Mouse (Mus musculus): Measurements from ENCODE around the gene Olfr866. TPM values are rescaled to one million over a fixed set of nuclear protein-coding genes. Genes with fewer than 3 reads are reported as not detected.

The Olfr866 gene
- total and polyA plus RNA-seq, 3 experiments = not detected

DNA sequence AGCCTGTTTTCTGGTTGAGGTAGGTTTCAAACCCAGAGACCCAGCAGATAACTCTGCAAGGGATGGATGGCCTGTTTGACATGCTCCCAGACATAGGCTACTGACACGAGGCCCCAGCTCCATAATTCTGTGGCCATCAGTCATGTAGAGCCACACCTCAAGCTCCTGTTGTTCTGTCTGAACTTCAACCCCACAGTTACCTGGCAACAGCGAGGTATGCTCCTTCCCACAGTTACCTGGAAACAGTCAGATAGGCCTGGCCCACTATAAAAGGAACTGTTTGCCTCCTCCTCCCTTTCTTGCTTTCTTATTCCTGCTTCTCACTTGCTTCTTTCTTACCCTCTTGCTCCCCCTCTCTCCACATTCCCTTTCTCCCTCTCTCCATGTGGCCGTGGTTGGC lies 20.1 kb upstream of the Olfr866 start:
- Histone ChIP-seq H3K27ac (ENCODE audit: insufficient read depth, low read depth) (no peak overlapping the region), H3K9ac (ENCODE audit: insufficient read depth, low read depth) (no peak overlapping the region), H3K4me1 (ENCODE audit: control insufficient read depth in 1 of 2, insufficient read depth in 2 of 2) (no peaks in the 10 kb centered on the region), H3K9me3 (replicated peaks; ENCODE audit: low read length) (no peaks in the 10 kb centered on the region), H3K36me3 (replicated peaks in 1 of 2; ENCODE audit: control insufficient read depth in 1 of 2, insufficient read depth in 1 of 2, low read length in 1 of 2) (no peaks in the 10 kb centered on the region), H3K79me2 (replicated peaks; ENCODE audit: control insufficient read depth, extremely low read depth, insufficient read depth, poor library complexity, severe bottlenecking) (no peaks in the 10 kb centered on the region), H3K4me2 (ENCODE audit: insufficient read depth, low read depth, poor library complexity, severe bottlenecking) (no peak overlapping the region), H3K27me3 (replicated peaks) (no peaks in the 10 kb centered on the region), H3K4me3 (replicated peaks in 1 of 3; ENCODE audit: low read depth in 2 of 3, low read length in 2 of 3, poor library complexity in 1 of 3) (no peak overlapping the region)
- no peak for TF ChIP-seq CHD2 (IDR thresholded peaks at IDR 0.05; ENCODE audit: low read length)
- TF ChIP-seq ZC3H11A (IDR thresholded peaks at IDR 0.05; ENCODE audit: low read depth, low read length) = no peak
- TF ChIP-seq ELF1 (IDR thresholded peaks at IDR 0.05; ENCODE audit: low read depth, low read length) = no peak
- no peak for TF ChIP-seq HCFC1 (IDR thresholded peaks at IDR 0.05; ENCODE audit: low read depth, low read length)
- no peak for TF ChIP-seq SIN3A (IDR thresholded peaks at IDR 0.05; ENCODE audit: low read length)
- no peak for TF ChIP-seq NELFE (IDR thresholded peaks at IDR 0.05; ENCODE audit: low read depth, low read length)
- no peak for TF ChIP-seq MAZ (IDR thresholded peaks at IDR 0.05; ENCODE audit: low read depth, low read length)
- in situ Hi-C loops (cut with MboI; ENCODE audit: low pct_ligation_motif_present, low pct_unique_long_range_greater_than_20kb, low sequenced_read_pairs) = no loop called here
- dilution Hi-C loops (cut with MboI; ENCODE audit: extremely low pct_ligation_motif_present, extremely low pct_unique_long_range_greater_than_20kb, low sequenced_read_pairs) = no loop called here
- DNase-seq (ENCODE audit: extremely low read depth) = no peak

Other genes with a start within 250 kb of the Olfr866 start
- gene Olfr58, start 247.8 kb downstream of the Olfr866 start, total RNA-seq (2012; rRNA removed) = not detected in 2 replicates
- not detected in 2 replicates for gene Olfr58, start 247.8 kb downstream of the Olfr866 start, total RNA-seq (2014; rRNA removed)
- gene Olfr58, start 247.8 kb downstream of the Olfr866 start, polyA plus RNA-seq (2012; ENCODE audit: insufficient read length, low read depth) = not detected in 2 replicates
- gene Olfr859, start 223.1 kb downstream of the Olfr866 start, total RNA-seq (2012; rRNA removed) = not detected in 2 replicates
- gene Olfr859, start 223.1 kb downstream of the Olfr866 start, total RNA-seq (2014; rRNA removed) = not detected in 2 replicates
- not detected in 2 replicates for gene Olfr859, start 223.1 kb downstream of the Olfr866 start, polyA plus RNA-seq (2012; ENCODE audit: insufficient read length, low read depth)
- gene Olfr860, start 178.3 kb downstream of the Olfr866 start, total RNA-seq (2012; rRNA removed) = not detected in 2 replicates
- gene Olfr860, start 178.3 kb downstream of the Olfr866 start, total RNA-seq (2014; rRNA removed) = not detected in 2 replicates
- not detected in 2 replicates for gene Olfr860, start 178.3 kb downstream of the Olfr866 start, polyA plus RNA-seq (2012; ENCODE audit: insufficient read length, low read depth)
- gene Olfr862, start 140.0 kb downstream of the Olfr866 start, total RNA-seq (2012; rRNA removed) = not detected in 2 replicates
- gene Olfr862, start 140.0 kb downstream of the Olfr866 start, total RNA-seq (2014; rRNA removed) = not detected in 2 replicates
- not detected in 2 replicates for gene Olfr862, start 140.0 kb downstream of the Olfr866 start, polyA plus RNA-seq (2012; ENCODE audit: insufficient read length, low read depth)
- 0.34 and 0.46 TPM in 2 replicates for gene Olfr77, start 111.2 kb downstream of the Olfr866 start, total RNA-seq (2012; rRNA removed)
- not detected in 2 replicates for gene Olfr77, start 111.2 kb downstream of the Olfr866 start, total RNA-seq (2014; rRNA removed)
- 0.03 TPM in 1 of 2 replicates, not detected in the other for gene Olfr77, start 111.2 kb downstream of the Olfr866 start, polyA plus RNA-seq (2012; ENCODE audit: insufficient read length, low read depth)
- not detected in 2 replicates for gene Olfr867, start 29.5 kb upstream of the Olfr866 start, total RNA-seq (2012; rRNA removed)
- not detected in 2 replicates for gene Olfr867, start 29.5 kb upstream of the Olfr866 start, total RNA-seq (2014; rRNA removed)
- not detected in 2 replicates for gene Olfr867, start 29.5 kb upstream of the Olfr866 start, polyA plus RNA-seq (2012; ENCODE audit: insufficient read length, low read depth)
- not detected in 2 replicates for gene Olfr868, start 70.6 kb upstream of the Olfr866 start, total RNA-seq (2012; rRNA removed)
- not detected in 2 replicates for gene Olfr868, start 70.6 kb upstream of the Olfr866 start, total RNA-seq (2014; rRNA removed)
- not detected in 2 replicates for gene Olfr868, start 70.6 kb upstream of the Olfr866 start, polyA plus RNA-seq (2012; ENCODE audit: insufficient read length, low read depth)
- gene Olfr869, start 101.0 kb upstream of the Olfr866 start, total RNA-seq (2012; rRNA removed) = not detected in 2 replicates
- not detected in 2 replicates for gene Olfr869, start 101.0 kb upstream of the Olfr866 start, total RNA-seq (2014; rRNA removed)
- not detected in 2 replicates for gene Olfr869, start 101.0 kb upstream of the Olfr866 start, polyA plus RNA-seq (2012; ENCODE audit: insufficient read length, low read depth)
- not detected in 2 replicates for gene Olfr870, start 146.0 kb upstream of the Olfr866 start, total RNA-seq (2012; rRNA removed)
- gene Olfr870, start 146.0 kb upstream of the Olfr866 start, total RNA-seq (2014; rRNA removed) = not detected in 2 replicates
- gene Olfr870, start 146.0 kb upstream of the Olfr866 start, polyA plus RNA-seq (2012; ENCODE audit: insufficient read length, low read depth) = not detected in 2 replicates
- not detected in 2 replicates for gene Olfr871, start 184.2 kb upstream of the Olfr866 start, total RNA-seq (2012; rRNA removed)
- not detected in 2 replicates for gene Olfr871, start 184.2 kb upstream of the Olfr866 start, total RNA-seq (2014; rRNA removed)
- not detected in 2 replicates for gene Olfr871, start 184.2 kb upstream of the Olfr866 start, polyA plus RNA-seq (2012; ENCODE audit: insufficient read length, low read depth)
- not detected in 2 replicates for gene Olfr872, start 209.1 kb upstream of the Olfr866 start, total RNA-seq (2012; rRNA removed)
- gene Olfr872, start 209.1 kb upstream of the Olfr866 start, total RNA-seq (2014; rRNA removed) = not detected in 2 replicates
- gene Olfr872, start 209.1 kb upstream of the Olfr866 start, polyA plus RNA-seq (2012; ENCODE audit: insufficient read length, low read depth) = not detected in 2 replicates

Measured in CH12.LX (cell line).